Mouse (Mus musculus) thymus, adult 2 months (tissue): Measurements from ENCODE around the gene Nfat5.

Experiments
- CTCF ChIP-seq: fragments of 200-500 bp; IDR thresholded peaks from 2 replicates; pipeline ENCODE4 v1.5.1; 2012; ENCODE audit warnings: mild to moderate bottlenecking, control low read depth, low read length, moderate library complexity, borderline replicate concordance; ENCODE audit not compliant: control insufficient read depth, poor library complexity, insufficient read depth; ENCODE audit errors: extremely low read depth
- POLR2A ChIP-seq: fragments of 200-500 bp; IDR thresholded peaks from 2 replicates; pipeline ENCODE4 v1.6.1; 2012; ENCODE audit warnings: mild to moderate bottlenecking, low read length, control low read depth, moderate library complexity; ENCODE audit not compliant: control insufficient read depth, poor library complexity, insufficient read depth; ENCODE audit errors: extremely low read depth

- TF ChIP-seq CTCF (no peak), POLR2A (peak; percentile 92)
Measured at GRCm38 (mm10) chr8:107292928-107293601, at the start of gene Nfat5.
